7 mouse cellular contexts compared by ENCODE assay signal in the genomic region with DNA sequence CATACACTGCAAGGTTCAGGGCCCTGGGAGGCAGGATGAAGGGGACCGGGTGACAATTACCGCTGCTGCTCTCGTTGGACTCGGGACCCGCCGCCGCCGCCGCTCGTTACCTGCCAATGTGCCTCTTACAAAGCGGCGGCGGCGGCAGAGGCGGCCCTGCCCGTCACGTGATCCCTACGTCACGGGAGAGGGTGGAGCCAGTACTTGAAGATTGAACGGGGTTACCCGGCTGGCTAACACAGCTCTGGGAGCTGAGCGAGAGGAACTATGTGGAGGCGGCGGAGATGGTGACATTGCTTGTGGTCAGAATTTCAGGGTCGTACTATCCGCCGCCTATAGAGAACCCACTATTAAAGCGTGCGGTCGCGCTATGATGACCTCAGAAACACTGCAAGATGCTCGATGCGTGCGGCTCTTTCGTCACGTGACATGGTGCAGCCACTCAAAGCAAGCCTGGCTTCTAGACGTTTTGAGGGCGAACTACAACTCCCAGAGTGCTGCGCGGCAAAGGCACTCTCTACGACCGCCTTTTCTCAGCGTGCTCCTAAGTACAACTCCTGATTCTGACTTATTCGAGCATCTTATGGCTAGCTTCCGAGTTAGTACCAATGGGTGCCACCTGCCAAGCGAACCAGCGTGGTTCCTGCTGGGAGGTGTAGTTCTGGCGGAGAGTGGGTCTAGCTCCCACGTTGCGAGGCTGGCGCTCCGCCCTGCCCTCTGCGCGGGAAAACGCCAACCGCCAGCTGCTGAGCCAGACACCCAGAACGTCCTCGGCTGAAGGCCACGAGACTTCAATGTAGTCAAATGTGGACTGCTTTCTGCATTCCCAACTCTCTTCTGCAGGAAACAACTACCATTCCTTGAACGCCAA. TPM values are rescaled to one million over a fixed set of nuclear protein-coding genes. Genes with fewer than 3 reads are reported as not detected.
DNase-seq lines count a peak whose midpoint lies in the region; ATAC-seq lines count a peak whose summit lies in the region.

A gene (minus strand): TSS at position 165 of the 871 bp plus-strand sequence.

- H3K4me1 ChIP-seq in intestine, embryonic 16.5 days (ENCODE audit: control insufficient read depth, insufficient read depth, low read length): peaks cover 21% of the 10 kb centered on the region
- H3K4me1 ChIP-seq in midbrain, embryonic 11.5 days (ENCODE audit: control insufficient read depth, insufficient read depth, low read length): peaks cover 20% of the 10 kb centered on the region

- no peaks in the 10 kb centered on the region for H3K27me3 ChIP-seq in intestine, embryonic 16.5 days (replicated peaks; ENCODE audit: control insufficient read depth, insufficient read depth, low read length)
- no peaks in the 10 kb centered on the region for H3K27me3 ChIP-seq in midbrain, embryonic 11.5 days (ENCODE audit: control insufficient read depth, insufficient read depth, low read length)

- peak; percentile 98 for ATAC-seq in intestine, embryonic 16.5 days
- peak; percentile 97 for ATAC-seq in midbrain, embryonic 11.5 days (ENCODE audit: low FRiP score)

- under 1% methylated on average over 60 of the region's 60 CpGs for WGBS in intestine, embryonic 16.5 days
- under 1% methylated on average over 60 of the region's 60 CpGs for WGBS in midbrain, embryonic 11.5 days

- intact Hi-C loops in left cerebral cortex, postnatal 36 days (cut with DNase I): loop anchor here (5.0 kb wide), 1 partner anchor 138 kb away; a partner anchor contains a TSS

- peak within 1 kb of the TSS; percentile 87 for H3K27ac ChIP-seq in intestine, embryonic 16.5 days (ENCODE audit: low read length)
- peak within 1 kb of the TSS; percentile 67 for H3K27ac ChIP-seq in midbrain, embryonic 11.5 days (ENCODE audit: low read depth, low read length)

- peak within 1 kb of the TSS; percentile 91 for H3K9ac ChIP-seq in intestine, embryonic 16.5 days (ENCODE audit: low read depth, low read length)
- H3K9ac ChIP-seq in midbrain, embryonic 11.5 days (ENCODE audit: low read length): peak within 1 kb of the TSS; percentile 94

- H3K4me3 ChIP-seq in intestine, embryonic 16.5 days (ENCODE audit: low read length): peak within 1 kb of the TSS; percentile 81
- H3K4me3 ChIP-seq in midbrain, embryonic 11.5 days (ENCODE audit: low read depth, low read length): peak within 1 kb of the TSS; percentile 86

- DNase-seq in adrenal gland, adult 8-10 months: peak; percentile 97
- DNase-seq in embryo, embryonic 9.5 days (ENCODE audit: extremely low spot score): peak; percentile 97
- DNase-seq in gastrocnemius, postnatal 4 days (ENCODE audit: low spot score in 2 of 2): peak; percentile 88 to 95
- peak; percentile 97 to 99 for DNase-seq in left cerebral cortex, postnatal 36 days (ENCODE audit: low spot score in 2 of 2)
- peak; percentile 99 for DNase-seq in midbrain, embryonic 11.5 days (ENCODE audit: low spot score, missing footprints)
- DNase-seq in skeletal muscle tissue, adult 2 months (ENCODE audit: low read depth, low spot score): peak; percentile 98

- H3K36me3 ChIP-seq in intestine, embryonic 16.5 days (ENCODE audit: control insufficient read depth, insufficient read depth, low read length): peaks cover 2% of the 10 kb centered on the region; the same call in 1 of the 2 replicates
- no peaks in the 10 kb centered on the region for H3K36me3 ChIP-seq in midbrain, embryonic 11.5 days (ENCODE audit: control insufficient read depth, insufficient read depth, low read length)

- no peaks in the 10 kb centered on the region for H3K9me3 ChIP-seq in intestine, embryonic 16.5 days (ENCODE audit: control insufficient read depth, low read length)
- no peaks in the 10 kb centered on the region for H3K9me3 ChIP-seq in midbrain, embryonic 11.5 days (ENCODE audit: control insufficient read depth, low read length)

- H3K4me2 ChIP-seq in intestine, embryonic 16.5 days (ENCODE audit: low read depth, low read length): peak within 1 kb of the TSS; percentile 70
- peak within 1 kb of the TSS; percentile 82 for H3K4me2 ChIP-seq in midbrain, embryonic 11.5 days

RNA-seq across cellular contexts. Expression of the gene that starts here (rescaled TPM):
- 10 to 100 TPM; 35.0 to 49.3 (median 40.2) TPM for total RNA-seq in adrenal gland, adult 8-10 months (2022)
- 100 to 1,000 TPM; 127 to 136 TPM for total RNA-seq in gastrocnemius, postnatal 4 days (2021)
- 41.0 and 44.3 TPM in 2 replicates for polyA plus RNA-seq in intestine, embryonic 16.5 days (2015; fragmentation: Nextera tagmentation; extraction: Ambion mirVana)
- total RNA-seq in left cerebral cortex, postnatal 36 days (2021): 10 to 100 TPM; 36.9 to 43.3 TPM
- polyA plus RNA-seq in midbrain, embryonic 11.5 days (2014; fragmentation: Nextera tagmentation; extraction: Ambion mirVana): 60.5 and 67.0 TPM in 2 replicates

Comparison
In these comparisons a context has a peak if more than half of its experiments do, and no peak if none do; other contexts are left out.
1. Peak in every context shown above with its lines: DNase-seq, ATAC-seq, H3K4me3 ChIP-seq and H3K27ac ChIP-seq.